Mouse (Mus musculus) thymus, adult 2 months (tissue): ENCODE data around the gene Bgn.

Source experiments
- CTCF ChIP-seq: fragments of 200-500 bp; IDR thresholded peaks from 2 replicates; pipeline ENCODE4 v1.5.1; 2012; ENCODE audit warnings: mild to moderate bottlenecking, control low read depth, low read length, moderate library complexity, borderline replicate concordance; ENCODE audit not compliant: control insufficient read depth, poor library complexity, insufficient read depth; ENCODE audit errors: extremely low read depth
- POLR2A ChIP-seq: fragments of 200-500 bp; IDR thresholded peaks from 2 replicates; pipeline ENCODE4 v1.6.1; 2012; ENCODE audit warnings: mild to moderate bottlenecking, low read length, control low read depth, moderate library complexity; ENCODE audit not compliant: control insufficient read depth, poor library complexity, insufficient read depth; ENCODE audit errors: extremely low read depth

DNA sequence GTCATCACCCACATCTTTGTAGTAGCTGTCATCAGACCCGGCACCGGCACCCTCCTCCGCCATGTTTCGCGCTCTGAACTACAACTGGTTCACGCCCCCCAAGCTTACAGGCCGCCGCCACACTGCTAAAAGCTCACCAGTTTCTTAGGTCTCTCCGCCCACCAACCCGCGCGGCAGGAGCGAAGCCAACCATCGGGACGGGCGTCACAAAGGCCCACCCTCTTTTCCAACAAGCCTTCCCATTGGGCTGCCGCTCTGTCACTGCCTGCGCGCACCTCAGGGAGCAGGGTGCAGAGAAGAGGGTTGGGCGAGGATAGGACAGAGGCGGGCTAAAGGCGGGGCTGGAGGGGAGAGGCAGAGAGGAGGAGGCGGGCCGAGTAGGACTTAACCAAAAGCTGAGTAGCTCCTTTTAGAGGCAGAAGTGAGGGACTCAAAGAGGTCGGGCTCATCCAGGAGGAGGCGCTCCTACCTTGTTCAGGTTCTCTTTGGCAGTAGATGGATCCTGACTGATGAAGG is 24.5 kb upstream of the Bgn start, which contains the start of gene Haus7:
- no peak for TF ChIP-seq POLR2A
- TF ChIP-seq CTCF = 0 out of 2 replicates have a peak, but pooled peaks have one; percentile 39
